Mouse (Mus musculus): ENCODE measurements at regions not wholly inside any gene's neighbourhood (a gene's known extent, or its start where the extent isn't known, plus 50 kb on each side); places are given as distances from the start of the nearest gene placed in this dataset.

GRCm38 (mm10) chr8:12136178-12136455 is 142.5 kb upstream of the A230072I06Rik start:
- TF ChIP-seq CTCF (IDR thresholded peaks at IDR 0.05) (no peak), EP300 (IDR thresholded peaks at IDR 0.05) (no peak)
